Comparison of ENCODE assay signal across 7 mouse cellular contexts in the genomic region with DNA sequence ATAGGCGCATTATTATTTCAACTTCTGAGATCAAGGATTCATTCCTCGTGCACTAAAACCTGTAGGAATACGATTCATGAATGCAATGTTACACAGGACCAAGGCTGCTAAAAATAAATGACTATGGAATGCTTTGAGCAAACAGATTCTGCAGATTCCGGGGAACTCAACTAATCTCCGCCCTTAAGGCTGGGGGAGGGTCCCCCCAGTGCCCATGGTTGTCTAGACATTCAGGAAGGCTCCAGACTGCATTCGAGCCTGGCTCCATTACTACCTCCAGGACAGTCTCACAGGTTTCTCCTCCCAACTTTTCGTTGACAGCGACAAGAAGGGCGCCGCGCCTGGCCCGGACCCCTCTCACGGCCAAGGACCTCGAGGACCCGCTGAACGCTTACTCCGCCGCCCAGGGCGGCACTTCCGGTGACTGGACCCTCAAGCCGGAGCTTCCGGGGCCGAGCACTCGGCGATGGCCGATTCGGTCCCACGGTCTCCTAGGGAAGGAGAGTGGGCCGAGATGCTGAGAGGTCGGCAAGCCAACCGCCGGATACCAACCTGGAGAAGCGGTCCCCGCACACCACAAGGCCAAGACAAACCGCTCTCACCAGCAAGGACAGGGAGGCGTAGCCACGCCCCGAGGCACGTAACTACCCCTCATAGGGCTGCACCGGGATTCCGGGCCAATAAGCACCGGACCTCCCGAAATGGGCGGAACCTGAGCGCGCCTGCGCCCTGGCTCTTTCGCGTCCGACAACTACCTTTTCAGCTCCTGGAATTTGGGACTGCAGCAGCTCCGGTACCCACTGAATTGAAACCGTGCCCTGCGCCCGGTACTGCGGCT. TPM values are rescaled to one million over a fixed set of nuclear protein-coding genes. Genes with fewer than 3 reads are reported as not detected.
DNase-seq lines count a peak whose midpoint lies in the region; ATAC-seq lines count a peak whose summit lies in the region.

Gene Zfp322a (minus strand): TSS at position 626 of the 838 bp plus-strand sequence.

- H3K4me2 ChIP-seq in embryonic facial prominence, embryonic 12.5 days (replicated peaks): peak within 1 kb of the TSS; percentile 73
- H3K4me2 ChIP-seq in limb, embryonic 11.5 days (ENCODE audit: low read depth, severe bottlenecking): peak within 1 kb of the TSS; percentile 56
- H3K4me2 ChIP-seq in midbrain, embryonic 14.5 days (ENCODE audit: low read length): peak within 1 kb of the TSS; percentile 87

- H3K4me1 ChIP-seq in embryonic facial prominence, embryonic 12.5 days: peaks cover 18% of the 10 kb centered on the region
- H3K4me1 ChIP-seq in limb, embryonic 11.5 days (ENCODE audit: control insufficient read depth, insufficient read depth, low read length): no peaks in the 10 kb centered on the region
- H3K4me1 ChIP-seq in midbrain, embryonic 14.5 days (ENCODE audit: control insufficient read depth, insufficient read depth, low read length): peaks cover 26% of the 10 kb centered on the region

- WGBS in embryonic facial prominence, embryonic 12.5 days: under 1% methylated on average over 55 of the region's 55 CpGs
- WGBS in limb, embryonic 11.5 days: under 1% methylated on average over 55 of the region's 55 CpGs
- under 1% methylated on average over 55 of the region's 55 CpGs for WGBS in midbrain, embryonic 14.5 days

- H3K4me3 ChIP-seq in embryonic facial prominence, embryonic 12.5 days: peak within 1 kb of the TSS; percentile 80
- H3K4me3 ChIP-seq in limb, embryonic 11.5 days (ENCODE audit: low read depth, low read length): peak within 1 kb of the TSS; percentile 76
- H3K4me3 ChIP-seq in midbrain, embryonic 14.5 days (replicated peaks; ENCODE audit: low read depth, low read length): peak within 1 kb of the TSS; percentile 77

- ATAC-seq in embryonic facial prominence, embryonic 12.5 days (ENCODE audit: insufficient number of reproducible peaks, insufficient read depth, low FRiP score, low TSS enrichment): peak; percentile 99
- ATAC-seq in limb, embryonic 11.5 days (ENCODE audit: insufficient number of reproducible peaks, low FRiP score, low TSS enrichment, low read depth): peak; percentile 99
- peak; percentile 99 for ATAC-seq in midbrain, embryonic 14.5 days (ENCODE audit: low FRiP score, low TSS enrichment)

- peaks cover 6% of the 10 kb centered on the region; the same call in 1 of the 2 replicates for H3K36me3 ChIP-seq in embryonic facial prominence, embryonic 12.5 days
- H3K36me3 ChIP-seq in limb, embryonic 11.5 days (ENCODE audit: control insufficient read depth, insufficient read depth, low read length): peaks cover 2% of the 10 kb centered on the region; the same call in 1 of the 2 replicates
- peaks cover 15% of the 10 kb centered on the region for H3K36me3 ChIP-seq in midbrain, embryonic 14.5 days (ENCODE audit: control insufficient read depth, insufficient read depth, low read length)

- H3K9ac ChIP-seq in embryonic facial prominence, embryonic 12.5 days: peak within 1 kb of the TSS; percentile 75
- peak within 1 kb of the TSS; percentile 89 for H3K9ac ChIP-seq in limb, embryonic 11.5 days (ENCODE audit: low read length)
- H3K9ac ChIP-seq in midbrain, embryonic 14.5 days (replicated peaks; ENCODE audit: low read length): peak within 1 kb of the TSS; percentile 78

- peak within 1 kb of the TSS; percentile 95 for H3K27ac ChIP-seq in embryonic facial prominence, embryonic 12.5 days
- H3K27ac ChIP-seq in limb, embryonic 11.5 days (replicated peaks; ENCODE audit: low read depth, low read length): peak within 1 kb of the TSS; percentile 96
- peak within 1 kb of the TSS; percentile 96 for H3K27ac ChIP-seq in midbrain, embryonic 14.5 days (replicated peaks; ENCODE audit: low read depth, low read length)

- peak; percentile 95 for DNase-seq in adrenal gland, postnatal 25 days
- DNase-seq in heart, adult 11 months: peak; percentile 100
- DNase-seq in kidney, adult 18-20 months: peak; percentile 97
- peak; percentile 94 for DNase-seq in limb, embryonic 11.5 days (ENCODE audit: low spot score)
- peak; percentile 98 for DNase-seq in midbrain, embryonic 14.5 days
- peak; percentile 90 for DNase-seq in spleen, adult 18-20 months

- H3K9me3 ChIP-seq in embryonic facial prominence, embryonic 12.5 days: no peaks in the 10 kb centered on the region
- no peaks in the 10 kb centered on the region for H3K9me3 ChIP-seq in limb, embryonic 11.5 days (ENCODE audit: control insufficient read depth, low read length)
- H3K9me3 ChIP-seq in midbrain, embryonic 14.5 days (ENCODE audit: control insufficient read depth, low read length): no peaks in the 10 kb centered on the region

- no peaks in the 10 kb centered on the region for H3K27me3 ChIP-seq in embryonic facial prominence, embryonic 12.5 days
- no peaks in the 10 kb centered on the region for H3K27me3 ChIP-seq in limb, embryonic 11.5 days (ENCODE audit: control insufficient read depth, insufficient read depth, low read length)
- no peaks in the 10 kb centered on the region for H3K27me3 ChIP-seq in midbrain, embryonic 14.5 days (ENCODE audit: control insufficient read depth, insufficient read depth, low read length)

RNA-seq across cellular contexts. Expression of gene Zfp322a, which starts in this region (rescaled TPM):
- 19.7 and 30.1 TPM in 2 replicates for total RNA-seq in adrenal gland, postnatal 25 days (2021)
- polyA plus RNA-seq in embryonic facial prominence, embryonic 12.5 days (2016; fragmentation: Nextera tagmentation; extraction: Ambion mirVana): 65.4 and 67.5 TPM in 2 replicates
- polyA plus RNA-seq in limb, embryonic 11.5 days (2014; fragmentation: Nextera tagmentation; extraction: Ambion mirVana): 71.9 and 76.4 TPM in 2 replicates
- 41.2 and 64.4 TPM in 2 replicates for polyA plus RNA-seq in midbrain, embryonic 14.5 days (2014; fragmentation: Nextera tagmentation; extraction: Ambion mirVana)

Comparison
In these comparisons a context has a peak if more than half of its experiments do, and no peak if none do; other contexts are left out.
1. Peak in every context shown above with its lines: DNase-seq, ATAC-seq, H3K4me3 ChIP-seq and H3K27ac ChIP-seq.